Mouse (Mus musculus) intestine, embryonic 15.5 days (tissue): ENCODE results near the gene Ugt1a9. TPM values are rescaled to one million over a fixed set of nuclear protein-coding genes. Genes with fewer than 3 reads are reported as not detected.

Experiments used
- ATAC-seq: fragments of 200-750 bp; cut with Nextera tagmentation; 2 replicates; pipeline ENCODE4 v1.8.0; 2017; ENCODE audit warnings: moderate TSS enrichment, moderate library complexity
- H3K27ac ChIP-seq: fragments of 300-500 bp; sonication (generic); 2 replicates; pipeline ENCODE4 v1.5.1; 2015; ENCODE audit warnings: mild to moderate bottlenecking, inconsistent platforms
- H3K27me3 ChIP-seq: fragments of 300-500 bp; sonication (generic); replicated peaks from 2 replicates; pipeline ENCODE4 v1.6.1; 2015; ENCODE audit warnings: inconsistent platforms
- H3K36me3 ChIP-seq: fragments of 300-500 bp; sonication (generic); 2 replicates; pipeline ENCODE4 v1.6.1; 2015; ENCODE audit warnings: inconsistent platforms
- H3K4me1 ChIP-seq: fragments of 300-500 bp; sonication (generic); replicated peaks from 2 replicates; pipeline ENCODE4 v1.6.1; 2015; ENCODE audit warnings: inconsistent platforms
- H3K4me2 ChIP-seq: fragments of 300-500 bp; sonication (generic); replicated peaks from 2 replicates; pipeline ENCODE4 v1.6.1; 2015; ENCODE audit warnings: mild to moderate bottlenecking, inconsistent platforms
- H3K4me3 ChIP-seq: fragments of 300-500 bp; sonication (generic); replicated peaks from 2 replicates; pipeline ENCODE4 v1.5.1; 2015; ENCODE audit warnings: inconsistent platforms
- H3K9ac ChIP-seq: fragments of 300-500 bp; sonication (generic); 2 replicates; pipeline ENCODE4 v1.6.1; 2015; ENCODE audit warnings: inconsistent platforms
- H3K9me3 ChIP-seq: fragments of 300-500 bp; sonication (generic); 2 replicates; pipeline ENCODE4 v1.6.1; 2016; ENCODE audit warnings: inconsistent platforms
- WGBS: fragments of 180-500 bp; shearing (Covaris S2); methylation state at CpG from one replicate; pipeline ENCODE4 v1.1.7; 2015; 5-methylcytosine and 5-hydroxymethylcytosine counted together
- polyA plus RNA-seq: library from polyadenylated mRNA; unstranded; fragments of >200 nt; fragmentation: Nextera tagmentation; extraction: Ambion mirVana; gene quantifications from 2 replicates; pipeline ENCODE4 v1.2.1, GENCODE M21; 2015

Gene Ugt1a9
- polyA plus RNA-seq, 1 experiment from 2014 or later, result 5.6 TPM

GRCm38 (mm10) chr1:88205294-88205922 lies 134.8 kb downstream of the Ugt1a9 start, which contains the start of gene Dnajb3:
Gene Dnajb3, minus strand, starts transcription at chr1:88205782.
- Histone ChIP-seq H3K27ac (no peak within 1 kb of the TSS), H3K27me3 (no peaks in the 10 kb centered on the region)
- WGBS, result 5% methylated on average over 62 of the region's 62 CpGs

GRCm38 (mm10) chr1:88206843-88207479 lies 136.4 kb downstream of the Ugt1a9 start:
- Histone ChIP-seq H3K27ac (no peak overlapping the region), H3K4me3 (no peak overlapping the region), H3K36me3 (no peaks in the 10 kb centered on the region), H3K9me3 (peaks cover 4% of the 10 kb centered on the region; the same call in 1 of the 2 replicates), H3K4me1 (peaks cover 8% of the 10 kb centered on the region; the same call in 1 of the 2 replicates), H3K27me3 (no peaks in the 10 kb centered on the region), H3K9ac (no peak overlapping the region), H3K4me2 (no peak overlapping the region)
- ATAC-seq, result peak; percentile 46; the same call in 1 of the 2 replicates
- 61% methylated on average over 2 of the region's 2 CpGs for WGBS

More at GRCm38 (mm10) chr1:88205294-88205922, 134.8 kb downstream of the Ugt1a9 start, which contains the start of gene Dnajb3:
- H3K4me1 ChIP-seq, result peaks cover 8% of the 10 kb centered on the region; the same call in 1 of the 2 replicates
- peak; percentile 95 for ATAC-seq
- H3K4me2 ChIP-seq, result peak within 1 kb of the TSS; percentile 88
- H3K9me3 ChIP-seq, result peaks cover 3% of the 10 kb centered on the region; the same call in 1 of the 2 replicates
- no peaks in the 10 kb centered on the region for H3K36me3 ChIP-seq
- peak within 1 kb of the TSS; percentile 72 for H3K9ac ChIP-seq
- peak within 1 kb of the TSS; percentile 50 for H3K4me3 ChIP-seq

- Histone ChIP-seq H3K4me2 (no peak within 1 kb of the TSS), H3K27ac (no peak within 1 kb of the TSS), H3K9ac (no peak within 1 kb of the TSS), H3K27me3 (no peaks in the 10 kb centered on the region), H3K36me3 (no peaks in the 10 kb centered on the region), H3K4me1 (no peaks in the 10 kb centered on the region), H3K4me3 (no peak within 1 kb of the TSS), H3K9me3 (peaks cover 26% of the 10 kb centered on the region)
- WGBS, result 68% methylated on average over 8 of the region's 8 CpGs
- peak; percentile 53 for ATAC-seq
Observed at GRCm38 (mm10) chr1:88211812-88212211, 141.2 kb downstream of the Ugt1a9 start, which contains the start of gene Ugt1a1. Gene Ugt1a1, plus strand, starts transcription at chr1:88211959.

GRCm38 (mm10) chr1:88212341-88213045 lies 141.9 kb downstream of the Ugt1a9 start:
- no peak overlapping the region for H3K9ac ChIP-seq
- no peak overlapping the region for H3K27ac ChIP-seq
- H3K36me3 ChIP-seq, result no peaks in the 10 kb centered on the region
- 0 out of 2 replicates have a peak, but pooled peaks have one; percentile 5 for ATAC-seq
- H3K4me2 ChIP-seq, result no peak overlapping the region
- WGBS, result 61% methylated on average over 8 of the region's 8 CpGs
- H3K4me1 ChIP-seq, result no peaks in the 10 kb centered on the region
- no peak overlapping the region for H3K4me3 ChIP-seq
- no peaks in the 10 kb centered on the region for H3K27me3 ChIP-seq
- peaks cover 32% of the 10 kb centered on the region for H3K9me3 ChIP-seq

GRCm38 (mm10) chr1:88213061-88213460 lies 142.5 kb downstream of the Ugt1a9 start:
- Histone ChIP-seq H3K9ac (no peak overlapping the region), H3K27me3 (no peaks in the 10 kb centered on the region), H3K27ac (no peak overlapping the region), H3K9me3 (peaks cover 33% of the 10 kb centered on the region), H3K4me1 (no peaks in the 10 kb centered on the region), H3K4me3 (no peak overlapping the region), H3K4me2 (no peak overlapping the region), H3K36me3 (no peaks in the 10 kb centered on the region)
- WGBS, result 75% methylated on average over 1 of the region's 1 CpGs
- no peak for ATAC-seq

- Histone ChIP-seq H3K27ac (no peak overlapping the region), H3K4me2 (no peak overlapping the region), H3K27me3 (no peaks in the 10 kb centered on the region), H3K4me3 (no peak overlapping the region), H3K9me3 (peaks cover 33% of the 10 kb centered on the region), H3K9ac (no peak overlapping the region), H3K4me1 (no peaks in the 10 kb centered on the region), H3K36me3 (no peaks in the 10 kb centered on the region)
- 74% methylated on average over 2 of the region's 2 CpGs for WGBS
- ATAC-seq, result peak; percentile 82
Observed at GRCm38 (mm10) chr1:88213766-88214461, 143.3 kb downstream of the Ugt1a9 start.

- H3K27ac ChIP-seq, result no peak overlapping the region
- H3K4me1 ChIP-seq, result no peaks in the 10 kb centered on the region
- WGBS, result 81% methylated on average over 2 of the region's 2 CpGs
- H3K9me3 ChIP-seq, result peaks cover 33% of the 10 kb centered on the region
- no peaks in the 10 kb centered on the region for H3K27me3 ChIP-seq
- H3K9ac ChIP-seq, result no peak overlapping the region
- no peaks in the 10 kb centered on the region for H3K36me3 ChIP-seq
- no peak overlapping the region for H3K4me2 ChIP-seq
- no peak for ATAC-seq
- H3K4me3 ChIP-seq, result no peak overlapping the region
Observed at GRCm38 (mm10) chr1:88214462-88214952, 143.9 kb downstream of the Ugt1a9 start.

GRCm38 (mm10) chr1:88215466-88216380 lies 145.1 kb downstream of the Ugt1a9 start:
- no peak overlapping the region for H3K4me2 ChIP-seq
- no peak overlapping the region for H3K9ac ChIP-seq
- H3K9me3 ChIP-seq, result peaks cover 33% of the 10 kb centered on the region
- H3K36me3 ChIP-seq, result no peaks in the 10 kb centered on the region
- no peak overlapping the region for H3K4me3 ChIP-seq
- WGBS, result 71% methylated on average over 10 of the region's 10 CpGs
- H3K4me1 ChIP-seq, result no peaks in the 10 kb centered on the region
- H3K27me3 ChIP-seq, result no peaks in the 10 kb centered on the region
- H3K27ac ChIP-seq, result no peak overlapping the region
- no peak for ATAC-seq

GRCm38 (mm10) chr1:88216551-88216950 lies 146.0 kb downstream of the Ugt1a9 start:
- no peak for ATAC-seq
- H3K27ac ChIP-seq, result no peak overlapping the region
- H3K36me3 ChIP-seq, result no peaks in the 10 kb centered on the region
- H3K9me3 ChIP-seq, result peaks cover 33% of the 10 kb centered on the region
- WGBS, result 58% methylated on average over 2 of the region's 2 CpGs
- H3K4me1 ChIP-seq, result no peaks in the 10 kb centered on the region
- no peak overlapping the region for H3K9ac ChIP-seq
- H3K4me3 ChIP-seq, result no peak overlapping the region
- H3K4me2 ChIP-seq, result no peak overlapping the region
- H3K27me3 ChIP-seq, result no peaks in the 10 kb centered on the region

GRCm38 (mm10) chr1:88217144-88217543 lies 146.5 kb downstream of the Ugt1a9 start:
- Histone ChIP-seq H3K9me3 (peaks cover 31% of the 10 kb centered on the region), H3K4me3 (no peak overlapping the region), H3K4me1 (no peaks in the 10 kb centered on the region), H3K27me3 (no peaks in the 10 kb centered on the region), H3K4me2 (no peak overlapping the region), H3K9ac (no peak overlapping the region), H3K36me3 (no peaks in the 10 kb centered on the region), H3K27ac (no peak overlapping the region)
- WGBS, result 59% methylated on average over 2 of the region's 2 CpGs
- no peak for ATAC-seq

GRCm38 (mm10) chr1:88217576-88217975 lies 147.0 kb downstream of the Ugt1a9 start:
- Histone ChIP-seq H3K4me2 (no peak overlapping the region), H3K4me3 (no peak overlapping the region), H3K4me1 (no peaks in the 10 kb centered on the region), H3K27ac (no peak overlapping the region), H3K9me3 (peaks cover 31% of the 10 kb centered on the region), H3K36me3 (no peaks in the 10 kb centered on the region), H3K27me3 (no peaks in the 10 kb centered on the region), H3K9ac (no peak overlapping the region)
- no peak for ATAC-seq
- WGBS, result 40% methylated on average over 3 of the region's 3 CpGs
